ENCODE assay signal across 8 mouse cellular contexts in the genomic region with DNA sequence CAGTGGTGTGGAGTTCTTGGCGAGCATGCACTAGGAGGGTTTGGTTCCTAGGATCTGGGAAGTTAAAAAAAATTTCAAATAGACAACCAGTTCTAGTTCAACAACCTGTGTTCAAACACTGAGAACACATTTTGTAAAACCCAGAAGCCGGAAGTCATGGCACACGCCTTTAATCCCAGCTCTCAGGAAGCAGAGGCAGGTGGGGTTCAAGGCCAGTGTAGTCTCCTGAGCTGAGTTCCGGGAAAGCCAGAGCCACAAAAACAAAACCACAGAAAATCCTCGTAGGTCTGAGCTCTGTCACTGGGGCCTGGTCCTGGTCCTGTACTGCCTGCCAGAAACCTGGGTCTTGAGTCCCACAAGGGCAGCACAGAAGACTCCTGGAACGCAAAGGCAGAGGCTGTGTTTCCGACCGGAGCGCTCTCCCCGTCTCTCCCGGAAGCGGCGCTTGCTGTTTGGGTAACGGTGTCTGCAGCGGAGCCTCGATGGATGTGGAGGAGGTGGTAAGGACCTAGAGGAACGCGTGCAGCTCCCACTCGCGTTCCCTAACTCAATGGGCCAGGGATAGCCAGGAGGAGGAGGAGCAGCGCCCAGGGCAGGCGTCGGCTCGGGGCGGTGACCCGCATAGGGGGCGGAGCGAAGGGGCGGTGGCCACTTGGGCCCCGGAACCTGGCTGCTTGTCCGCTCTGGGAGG. TPM values are rescaled to one million over a fixed set of nuclear protein-coding genes. Genes with fewer than 3 reads are reported as not detected.
DNase-seq lines count a peak whose midpoint lies in the region; ATAC-seq lines count a peak whose summit lies in the region.

A gene (plus strand): TSS at position 210 of the 691 bp plus-strand sequence.

- peak within 1 kb of the TSS; percentile 78 for H3K4me3 ChIP-seq in hindbrain, embryonic 13.5 days

- H3K27me3 ChIP-seq in hindbrain, embryonic 13.5 days = no peaks in the 10 kb centered on the region

- H3K27ac ChIP-seq in hindbrain, embryonic 13.5 days = peak within 1 kb of the TSS; percentile 84

- ATAC-seq in hindbrain, embryonic 13.5 days (ENCODE audit: low FRiP score) = peak; percentile 90

- H3K9me3 ChIP-seq in hindbrain, embryonic 13.5 days = no peaks in the 10 kb centered on the region

- DNase-seq in Muller cell, postnatal 12 days (ENCODE audit: inconsistent ontology term) = peak; percentile 81
- peak; percentile 81 for DNase-seq in cerebellum, adult 9-11 months
- peak; percentile 68 to 82 for DNase-seq in frontal cortex, postnatal 10 days (ENCODE audit: low spot score in 2 of 2)
- DNase-seq in layer of hippocampus, postnatal 25 days (ENCODE audit: extremely low spot score in 1 of 2, low spot score in 1 of 2) = peak; percentile 88
- peak; percentile 70 for DNase-seq in lung, postnatal 25 days (ENCODE audit: low spot score)
- DNase-seq in retina, embryonic 14.5 days (ENCODE audit: low spot score) = peak; percentile 88
- peak; percentile 90 for DNase-seq in thymus, postnatal 4 days

- no peaks in the 10 kb centered on the region for H3K4me1 ChIP-seq in hindbrain, embryonic 13.5 days (replicated peaks)

- peak within 1 kb of the TSS; percentile 58 for H3K4me2 ChIP-seq in hindbrain, embryonic 13.5 days

- H3K9ac ChIP-seq in hindbrain, embryonic 13.5 days = peak within 1 kb of the TSS; percentile 85

- WGBS in hindbrain, embryonic 13.5 days = 10% methylated on average over 31 of the region's 31 CpGs

- H3K36me3 ChIP-seq in hindbrain, embryonic 13.5 days = no peaks in the 10 kb centered on the region; the same call in 1 of the 2 replicates

RNA-seq across cellular contexts. Expression of the gene that starts here (rescaled TPM):
- polyA plus RNA-seq in hindbrain, embryonic 13.5 days (2015; fragmentation: Nextera tagmentation; extraction: Ambion mirVana) = 33.8 and 37.9 TPM in 2 replicates
- 10 to 100 TPM; 29.2 to 34.6 TPM for total RNA-seq in layer of hippocampus, postnatal 25 days (2021)

Comparison
In these comparisons a context has a peak if more than half of its experiments do, and no peak if none do; other contexts are left out.
1. Peak in every context shown above with its lines: DNase-seq, ATAC-seq, H3K4me3 ChIP-seq and H3K27ac ChIP-seq.